Mouse (Mus musculus) forebrain, embryonic 16.5 days (tissue): Measurements from ENCODE around the gene Prrg2. TPM values are rescaled to one million over a fixed set of nuclear protein-coding genes. Genes with fewer than 3 reads are reported as not detected.
A peak's percentile ranks its signal among the peaks of the same experiment; 100 is the strongest.

Experiments used
- ATAC-seq: fragments of 200-750 bp; cut with Nextera tagmentation; 2 replicates; pipeline ENCODE4 v1.8.0; 2017; ENCODE audit warnings: mild to moderate bottlenecking, moderate library complexity
- H3K27ac ChIP-seq: fragments of 300-500 bp; sonication (generic); 2 replicates; pipeline ENCODE4 v1.5.1; 2014; ENCODE audit warnings: low read length, control low read depth
- H3K27me3 ChIP-seq: fragments of 300-500 bp; sonication (generic); replicated peaks from 2 replicates; pipeline ENCODE4 v1.6.1; 2014; ENCODE audit warnings: low read length; ENCODE audit not compliant: control insufficient read depth, insufficient read depth
- H3K36me3 ChIP-seq: fragments of 300-500 bp; sonication (generic); 2 replicates; pipeline ENCODE4 v1.6.1; 2014; ENCODE audit not compliant: control insufficient read depth, insufficient read depth
- H3K4me1 ChIP-seq: fragments of 300-500 bp; sonication (generic); replicated peaks from 2 replicates; pipeline ENCODE4 v1.6.1; 2014; ENCODE audit warnings: low read length; ENCODE audit not compliant: control insufficient read depth, insufficient read depth
- H3K4me2 ChIP-seq: fragments of 300-500 bp; sonication (generic); 2 replicates; pipeline ENCODE4 v1.6.1; 2014; ENCODE audit warnings: mild to moderate bottlenecking, low read length, control low read depth
- H3K4me3 ChIP-seq: fragments of 300-500 bp; sonication (generic); replicated peaks from 2 replicates; pipeline ENCODE4 v1.5.1; 2014; ENCODE audit warnings: mild to moderate bottlenecking, low read length, control low read depth
- H3K9ac ChIP-seq: fragments of 300-500 bp; sonication (generic); replicated peaks from 2 replicates; pipeline ENCODE4 v1.6.1; 2014; ENCODE audit warnings: low read depth, low read length, control low read depth
- H3K9me3 ChIP-seq: fragments of 300-500 bp; sonication (generic); 2 replicates; pipeline ENCODE4 v1.6.1; 2016; ENCODE audit warnings: low read length; ENCODE audit not compliant: control insufficient read depth
- WGBS: fragments of 180-500 bp; shearing (Covaris S2); extraction: QIAGEN DNeasy Blood & Tissue Kit; methylation state at CpG from one replicate; pipeline ENCODE4 v1.1.7; 2014; 5-methylcytosine and 5-hydroxymethylcytosine counted together
- polyA plus RNA-seq: library from polyadenylated mRNA; unstranded; fragments of >200 nt; fragmentation: Nextera tagmentation; extraction: Ambion mirVana; gene quantifications from 2 replicates; pipeline ENCODE4 v1.2.1, GENCODE M21; 2015

Gene Prrg2
- polyA plus RNA-seq, 1 experiment from 2014 or later = 13.6 TPM

DNA sequence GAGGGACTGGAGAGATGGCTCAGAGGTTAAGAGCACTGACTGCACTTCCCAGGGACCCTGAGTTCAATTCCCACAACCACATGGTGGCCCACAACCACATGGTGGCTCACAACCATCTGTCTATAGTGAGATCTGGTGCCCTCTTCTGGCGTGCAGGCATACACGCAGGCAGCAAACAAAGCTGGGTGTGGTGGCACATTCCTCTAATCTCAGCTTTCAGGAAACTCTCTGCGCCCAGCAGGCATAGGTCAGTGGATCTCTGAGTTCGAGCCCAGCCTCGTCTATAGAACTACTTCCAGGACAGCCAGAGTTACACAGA, 5.5 kb upstream of the Prrg2 start:
- Histone ChIP-seq H3K27ac (no peak overlapping the region), H3K9me3 (no peaks in the 10 kb centered on the region), H3K9ac (no peak overlapping the region), H3K27me3 (no peaks in the 10 kb centered on the region), H3K4me1 (peaks cover 8% of the 10 kb centered on the region), H3K36me3 (no peaks in the 10 kb centered on the region), H3K4me2 (no peak overlapping the region), H3K4me3 (no peak overlapping the region)
- WGBS = 26% methylated on average over 5 of the region's 5 CpGs
- no peak for ATAC-seq

DNA sequence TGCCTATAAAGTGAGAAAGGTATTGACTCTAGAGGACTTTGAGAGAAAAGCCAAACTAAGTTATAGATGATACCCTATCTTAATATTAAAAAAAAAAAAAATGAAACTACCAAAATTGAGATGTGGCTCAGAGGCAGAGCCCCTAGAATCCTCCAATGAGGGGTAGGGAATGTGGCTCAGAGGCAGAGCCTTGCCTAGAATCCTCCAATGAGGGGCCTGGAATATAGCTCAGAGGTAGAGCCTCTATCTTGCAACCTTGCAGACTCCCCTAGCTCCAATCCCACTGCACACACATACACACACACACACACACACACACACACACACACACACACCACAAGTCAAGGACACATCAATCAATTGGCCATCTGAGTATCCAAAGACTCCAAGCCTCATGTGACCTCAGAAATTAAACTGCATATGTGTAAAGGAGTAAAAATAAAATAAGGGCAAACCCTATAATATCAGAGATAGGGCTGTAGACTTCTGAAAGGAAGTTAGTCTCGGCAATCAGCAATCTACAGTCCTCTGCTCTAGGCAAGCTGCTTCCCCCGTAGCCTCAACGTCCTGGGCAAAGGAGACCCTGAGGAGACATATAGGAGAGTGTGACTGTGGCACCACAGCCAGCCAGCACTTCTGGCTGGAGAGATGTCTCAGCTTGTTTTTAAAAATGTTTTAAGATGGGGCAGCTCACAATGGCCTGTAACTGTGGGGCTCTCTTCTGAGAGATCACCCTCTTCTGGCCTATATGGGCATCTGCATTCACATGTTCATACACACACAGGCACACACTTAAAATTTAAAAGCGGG, 4.9 kb upstream of the Prrg2 start:
- 82% methylated on average over 4 of the region's 4 CpGs for WGBS
- ATAC-seq = no peak
- no peaks in the 10 kb centered on the region for H3K9me3 ChIP-seq
- peaks cover 8% of the 10 kb centered on the region for H3K4me1 ChIP-seq
- no peak overlapping the region for H3K4me3 ChIP-seq
- no peak overlapping the region for H3K4me2 ChIP-seq
- H3K27me3 ChIP-seq = no peaks in the 10 kb centered on the region
- no peak overlapping the region for H3K9ac ChIP-seq
- H3K36me3 ChIP-seq = no peaks in the 10 kb centered on the region
- no peak overlapping the region for H3K27ac ChIP-seq

DNA sequence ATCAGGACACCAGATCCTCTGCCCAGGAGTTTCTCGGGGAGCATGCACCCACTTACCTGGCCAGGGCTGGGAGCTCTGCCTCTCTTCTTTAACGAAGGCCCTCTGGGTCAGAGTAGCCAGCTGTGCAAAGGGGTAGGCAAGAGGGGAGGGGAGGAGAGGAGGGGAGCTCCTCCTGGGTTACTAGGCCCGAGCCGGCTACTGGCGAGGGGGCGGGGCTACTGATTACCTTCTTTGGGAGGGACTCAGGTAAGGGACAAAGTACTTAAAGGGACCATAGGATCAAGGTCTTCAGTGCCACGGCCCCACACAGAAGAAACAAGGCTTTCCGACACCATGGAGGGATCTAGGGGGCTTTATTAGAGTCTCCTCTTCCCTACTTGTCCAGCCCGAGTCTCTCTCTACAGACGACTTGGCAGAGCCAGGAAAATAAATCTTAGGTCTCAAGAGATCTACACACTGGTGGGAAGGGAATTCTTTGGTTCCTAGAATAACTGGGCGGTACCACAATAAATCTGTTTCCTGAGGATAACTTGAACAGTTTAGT, 873 bp downstream of the Prrg2 start:
- H3K9ac ChIP-seq = peak overlapping the region; percentile 16
- no peaks in the 10 kb centered on the region for H3K36me3 ChIP-seq
- ATAC-seq = no peak
- no peaks in the 10 kb centered on the region for H3K9me3 ChIP-seq
- H3K4me2 ChIP-seq = peak overlapping the region; percentile 48
- peaks cover 27% of the 10 kb centered on the region for H3K4me1 ChIP-seq
- H3K27ac ChIP-seq = no peak overlapping the region; the same call in 1 of the 2 replicates
- no peaks in the 10 kb centered on the region for H3K27me3 ChIP-seq
- H3K4me3 ChIP-seq = peak overlapping the region; percentile 59
- 16% methylated on average over 11 of the region's 11 CpGs for WGBS

DNA sequence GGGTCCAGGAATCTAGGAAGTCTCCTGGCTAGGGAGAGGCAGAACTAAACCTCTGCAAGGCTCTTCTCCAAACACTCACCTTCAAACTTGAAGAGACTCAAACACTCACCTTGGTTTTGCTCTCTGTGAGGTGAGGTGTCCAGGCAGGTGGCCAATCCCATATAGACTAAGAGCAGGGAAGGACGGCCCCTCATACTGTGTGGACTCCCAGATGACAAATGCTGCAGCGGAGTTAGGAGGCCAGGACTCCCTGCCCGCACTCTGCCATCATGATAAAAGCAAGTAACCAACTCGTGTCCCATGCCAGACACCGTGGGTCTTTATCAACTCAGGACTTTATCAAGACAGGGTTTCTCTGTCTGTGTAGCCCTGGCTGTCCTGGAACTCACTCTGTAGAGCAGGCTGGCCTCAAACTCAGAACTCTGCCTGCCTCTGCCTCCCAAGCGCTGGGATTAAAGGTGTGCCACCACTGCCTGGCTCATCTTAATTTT, 1.8 kb downstream of the Prrg2 start:
- Histone ChIP-seq H3K4me3 (no peak overlapping the region), H3K9me3 (no peaks in the 10 kb centered on the region), H3K27me3 (no peaks in the 10 kb centered on the region), H3K4me1 (peaks cover 27% of the 10 kb centered on the region), H3K27ac (no peak overlapping the region), H3K4me2 (no peak overlapping the region), H3K36me3 (no peaks in the 10 kb centered on the region), H3K9ac (no peak overlapping the region)
- no peak for ATAC-seq
- WGBS = 87% methylated on average over 6 of the region's 6 CpGs

- Histone ChIP-seq H3K4me2 (no peak overlapping the region), H3K4me3 (no peak overlapping the region), H3K27me3 (no peaks in the 10 kb centered on the region), H3K4me1 (peaks cover 30% of the 10 kb centered on the region), H3K36me3 (no peaks in the 10 kb centered on the region), H3K9me3 (no peaks in the 10 kb centered on the region), H3K9ac (no peak overlapping the region), H3K27ac (peak overlapping the region; percentile 45)
- ATAC-seq = no peak
- WGBS = 75% methylated on average over 10 of the region's 10 CpGs
These were observed 3.6 kb downstream of the Prrg2 start for GRCm38 (mm10) chr7:45058607-45059571.

- no peaks in the 10 kb centered on the region for H3K27me3 ChIP-seq
- H3K9me3 ChIP-seq = no peaks in the 10 kb centered on the region
- ATAC-seq = no peak
- peaks cover 27% of the 10 kb centered on the region for H3K4me1 ChIP-seq
- H3K9ac ChIP-seq = no peak overlapping the region
- H3K4me3 ChIP-seq = no peak overlapping the region
- H3K36me3 ChIP-seq = no peaks in the 10 kb centered on the region
- no peak overlapping the region for H3K4me2 ChIP-seq
- H3K27ac ChIP-seq = no peak overlapping the region
These were observed 5.5 kb downstream of the Prrg2 start for GRCm38 (mm10) chr7:45056972-45057348.

GRCm38 (mm10) chr7:45056329-45056971, 6.0 kb downstream of the Prrg2 start:
- H3K4me2 ChIP-seq = no peak overlapping the region
- no peaks in the 10 kb centered on the region for H3K36me3 ChIP-seq
- WGBS = 70% methylated on average over 14 of the region's 14 CpGs
- no peaks in the 10 kb centered on the region for H3K9me3 ChIP-seq
- H3K4me3 ChIP-seq = no peak overlapping the region
- no peaks in the 10 kb centered on the region for H3K27me3 ChIP-seq
- no peak for ATAC-seq
- no peak overlapping the region for H3K27ac ChIP-seq
- peaks cover 27% of the 10 kb centered on the region for H3K4me1 ChIP-seq
- no peak overlapping the region for H3K9ac ChIP-seq

GRCm38 (mm10) chr7:45053931-45054510, 8.5 kb downstream of the Prrg2 start:
- H3K36me3 ChIP-seq = peaks cover 7% of the 10 kb centered on the region; the same call in 1 of the 2 replicates
- no peaks in the 10 kb centered on the region for H3K27me3 ChIP-seq
- no peaks in the 10 kb centered on the region for H3K9me3 ChIP-seq
- peak; percentile 93 for ATAC-seq
- peak overlapping the region; percentile 95 for H3K4me3 ChIP-seq
- H3K27ac ChIP-seq = peak overlapping the region; percentile 99
- H3K4me1 ChIP-seq = peaks cover 30% of the 10 kb centered on the region
- H3K9ac ChIP-seq = peak overlapping the region; percentile 88
- H3K4me2 ChIP-seq = peak overlapping the region; percentile 97
- 0% methylated on average over 30 of the region's 33 CpGs for WGBS
